Mouse (Mus musculus): ENCODE measurements around the gene Krtcap3.

The Krtcap3 gene

GRCm38 (mm10) chr5:31252795-31253545 is 1.5 kb downstream of the Krtcap3 start:
- no peak for DNase-seq (ENCODE audit: low spot score in 2 of 2)

- DNase-seq (ENCODE audit: low spot score in 2 of 2) = no peak
Observed at GRCm38 (mm10) chr5:31253806-31254205, 2.3 kb downstream of the Krtcap3 start.

DNA sequence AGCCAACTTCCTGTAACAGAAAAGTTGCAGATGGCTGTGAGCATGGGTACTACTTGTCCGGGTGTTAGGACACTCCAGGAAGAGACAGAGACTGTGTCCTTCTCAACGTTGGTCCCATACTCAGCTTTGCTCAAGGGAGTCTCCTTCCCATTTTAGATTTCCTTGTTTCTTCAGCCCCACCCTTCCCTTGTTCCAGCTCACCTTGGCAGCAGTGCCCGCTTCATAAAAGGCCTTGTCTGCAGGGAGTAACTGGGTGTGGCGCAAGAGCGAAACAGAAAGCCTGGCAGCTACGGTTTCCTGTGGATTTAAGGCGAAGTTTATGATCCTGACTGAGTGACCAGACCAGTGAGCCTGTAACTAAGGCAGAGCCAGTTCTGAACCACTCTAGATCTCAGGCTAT is 3.0 kb downstream of the Krtcap3 start:
- DNase-seq (ENCODE audit: low spot score in 2 of 2) = peak; percentile 37 to 73

GRCm38 (mm10) chr5:31254901-31255300 is 3.4 kb downstream of the Krtcap3 start:
- DNase-seq (ENCODE audit: low spot score in 2 of 2) = no peak

- DNase-seq (ENCODE audit: low spot score in 2 of 2) = no peak
Observed at GRCm38 (mm10) chr5:31255381-31255780, 3.9 kb downstream of the Krtcap3 start.

DNA sequence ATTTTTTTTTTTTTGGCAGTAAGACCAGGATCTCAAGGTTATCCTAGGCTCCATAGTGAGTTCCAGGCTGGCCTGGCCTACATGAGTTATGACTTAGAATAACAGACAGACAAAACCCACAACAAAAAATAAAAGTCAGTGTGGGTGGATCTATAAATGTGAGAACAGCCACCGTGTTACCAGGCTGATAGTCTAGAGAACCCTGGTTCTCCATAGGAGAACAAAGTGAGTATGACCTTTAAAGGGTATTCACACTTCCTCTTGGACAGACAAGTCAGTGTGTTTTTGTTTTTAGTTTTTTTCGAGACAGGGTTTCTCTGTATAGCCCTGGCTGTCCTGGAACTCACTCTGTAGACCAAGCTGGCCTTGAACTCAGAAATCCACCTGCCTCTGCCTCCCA is 4.5 kb downstream of the Krtcap3 start:
- no peak for DNase-seq (ENCODE audit: low spot score in 2 of 2)

DNA sequence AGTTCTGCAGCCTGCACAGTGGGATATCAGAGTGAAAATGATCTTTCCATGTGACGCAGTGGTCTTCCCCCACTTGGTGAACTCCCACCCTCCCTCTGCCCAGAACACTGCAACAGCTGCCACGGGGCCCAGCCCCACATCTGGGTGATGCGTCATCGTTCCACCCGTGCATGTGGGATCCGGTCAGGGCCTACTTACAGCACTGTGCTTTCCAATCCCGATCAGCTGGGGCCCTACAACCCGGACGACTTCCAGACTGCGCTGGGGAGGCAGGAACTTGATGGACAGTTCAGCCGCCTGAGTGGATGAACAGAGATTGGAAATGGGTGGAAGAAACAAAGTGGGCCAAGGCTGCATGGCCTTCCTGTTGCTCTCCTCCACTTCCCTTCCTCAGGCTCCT is 6.1 kb downstream of the Krtcap3 start:
- no peak for DNase-seq (ENCODE audit: low spot score in 2 of 2)

DNA sequence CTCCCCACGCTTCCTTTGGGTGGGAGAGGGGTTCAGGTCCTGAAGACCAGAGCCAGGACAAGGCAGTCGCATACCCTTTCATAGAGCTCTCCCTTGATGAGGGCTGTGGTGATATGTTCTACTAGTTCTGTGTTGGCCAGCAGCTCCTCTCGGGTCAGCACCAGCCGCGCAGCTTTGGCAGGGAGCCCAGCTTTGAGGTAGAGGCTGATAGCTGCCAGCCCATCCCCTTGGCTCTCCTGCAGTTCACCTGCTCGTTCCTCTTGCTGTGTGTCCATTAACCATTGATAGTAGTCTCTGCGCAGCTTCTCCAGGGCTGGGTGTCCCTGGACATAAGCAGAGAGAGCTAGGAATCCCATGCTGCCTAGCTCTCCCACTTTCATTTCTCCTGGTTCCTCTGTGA is 14.6 kb downstream of the Krtcap3 start:
- no peak for DNase-seq (ENCODE audit: low spot score in 2 of 2)

DNA sequence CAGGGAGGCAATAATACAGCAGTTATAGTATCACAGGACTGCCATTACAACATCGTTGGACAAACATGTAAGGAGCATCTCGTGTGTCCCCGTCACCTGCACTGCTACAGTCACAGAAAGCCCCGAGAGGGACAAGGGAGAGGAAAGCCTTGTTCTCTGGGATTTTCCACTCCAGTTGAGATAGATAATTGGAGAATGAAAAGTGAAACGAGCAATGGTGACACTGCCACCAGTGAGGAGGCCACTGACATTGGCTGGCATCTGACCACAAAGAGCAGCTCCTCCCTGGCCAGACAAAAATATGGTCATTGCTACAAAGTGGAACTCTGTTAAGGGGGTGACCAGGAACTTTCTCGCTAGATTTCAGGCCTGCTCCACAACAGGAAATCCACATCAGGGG is 16.2 kb downstream of the Krtcap3 start:
- no peak for DNase-seq (ENCODE audit: low spot score in 2 of 2)

GRCm38 (mm10) chr5:31273018-31273417 is 21.5 kb downstream of the Krtcap3 start:
- no peak for DNase-seq (ENCODE audit: low spot score in 2 of 2)

GRCm38 (mm10) chr5:31279245-31279988 is 27.9 kb downstream of the Krtcap3 start:
- DNase-seq (ENCODE audit: low spot score in 2 of 2) = no peak

- DNase-seq (ENCODE audit: low spot score in 2 of 2) = no peak
Observed at GRCm38 (mm10) chr5:31288225-31288624, 36.7 kb downstream of the Krtcap3 start.

DNA sequence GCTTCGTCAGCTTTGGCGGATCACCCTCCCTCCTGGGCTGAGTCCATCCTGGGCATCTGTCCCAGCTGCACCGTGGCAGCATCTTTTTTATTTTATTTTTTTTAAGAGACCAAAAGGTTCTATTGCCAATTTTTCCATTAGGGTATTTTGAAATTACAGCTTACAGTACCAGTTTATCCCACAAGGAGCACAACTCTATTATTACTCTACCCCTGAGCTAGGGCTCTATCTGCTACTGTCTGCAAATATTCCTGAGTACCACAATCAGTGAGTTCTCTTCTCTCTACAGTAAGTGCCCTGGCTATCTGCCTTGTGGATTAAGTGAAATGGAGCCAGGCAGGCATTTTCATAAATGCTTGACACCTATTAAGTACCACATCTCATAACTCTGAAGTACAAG is 37.2 kb downstream of the Krtcap3 start:
- no peak for DNase-seq (ENCODE audit: low spot score in 2 of 2)

GRCm38 (mm10) chr5:31289626-31290230 is 38.2 kb downstream of the Krtcap3 start:
- no peak for DNase-seq (ENCODE audit: low spot score in 2 of 2)

DNA sequence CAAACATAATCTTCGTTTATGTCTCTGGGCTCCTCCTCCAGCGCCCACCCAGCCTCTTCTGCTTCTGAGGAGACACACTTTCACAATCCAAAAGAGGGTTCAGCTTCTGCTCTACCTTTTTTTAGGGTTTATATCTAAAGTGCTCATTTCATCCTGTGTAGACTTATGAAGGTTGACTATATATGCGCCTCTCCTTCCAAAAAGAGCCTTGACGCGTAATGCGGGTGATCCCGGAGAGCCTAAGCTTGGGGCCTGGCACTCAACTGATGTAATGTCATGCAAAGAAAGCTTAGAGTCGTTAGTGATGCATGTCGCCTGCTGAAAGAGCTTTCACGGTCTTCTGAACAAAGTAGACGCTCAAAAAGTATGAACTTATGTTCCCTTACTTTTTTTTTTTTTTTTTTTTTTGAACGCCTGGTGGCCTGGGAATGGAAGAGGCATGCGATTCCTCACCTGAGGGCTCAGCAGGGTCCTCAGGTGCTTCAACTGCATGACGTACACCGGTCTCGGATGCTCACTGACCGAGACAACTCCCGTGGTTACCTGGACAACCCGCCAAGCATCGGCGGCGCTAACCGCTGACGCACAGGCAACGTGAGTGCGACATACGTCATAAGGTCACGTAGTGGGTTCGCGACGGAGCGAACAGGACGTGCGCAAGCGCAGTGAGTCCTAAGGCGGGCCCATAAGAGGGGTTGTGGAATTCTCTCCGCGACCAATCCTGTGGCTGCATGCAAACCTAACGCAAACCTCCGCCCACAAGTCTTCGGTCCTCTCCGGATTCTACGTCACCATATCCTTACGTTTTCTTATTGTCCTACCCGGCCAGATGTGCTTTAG is 39.2 kb downstream of the Krtcap3 start, which contains the start of gene Ift172:
Ift172 (minus strand) TSS at position 596 of the 840 bp plus-strand sequence.
- DNase-seq (ENCODE audit: low spot score in 2 of 2) = peak; percentile 85 to 93

GRCm38 (mm10) chr5:31291361-31291688 is 39.8 kb downstream of the Krtcap3 start:
- no peak for DNase-seq (ENCODE audit: low spot score in 2 of 2)

DNA sequence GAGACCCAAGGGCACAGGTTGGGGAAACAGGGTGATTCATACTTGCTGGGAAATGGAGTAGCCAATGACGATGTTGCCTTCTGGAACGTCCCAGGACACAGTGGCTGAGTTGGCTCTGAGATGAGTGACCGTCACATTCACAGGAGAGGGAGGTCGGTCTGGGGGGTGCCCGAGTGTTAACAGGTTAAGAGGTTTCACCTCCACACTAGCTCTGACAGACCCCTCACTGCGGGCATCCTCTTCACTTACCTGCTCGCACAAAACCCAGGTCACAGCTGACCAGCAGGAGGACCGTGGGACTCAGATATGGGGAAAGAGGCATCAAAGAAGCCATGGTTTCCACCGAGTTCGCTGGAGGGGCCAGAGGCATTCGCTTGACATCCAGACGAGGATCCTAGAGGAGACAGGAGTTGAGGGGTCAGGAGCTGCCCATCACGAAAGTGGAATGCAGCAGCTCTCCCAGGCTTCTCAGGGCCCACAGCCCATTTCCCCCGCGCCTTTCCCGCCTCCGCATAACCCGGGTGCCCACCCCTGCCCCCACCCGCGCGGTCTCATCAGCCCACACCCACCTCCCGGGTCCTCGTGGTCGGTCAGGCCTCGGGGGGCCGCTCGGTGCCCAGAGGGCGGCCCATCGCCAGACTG is 43.6 kb downstream of the Krtcap3 start:
- no peak for DNase-seq (ENCODE audit: low spot score in 2 of 2)

DNA sequence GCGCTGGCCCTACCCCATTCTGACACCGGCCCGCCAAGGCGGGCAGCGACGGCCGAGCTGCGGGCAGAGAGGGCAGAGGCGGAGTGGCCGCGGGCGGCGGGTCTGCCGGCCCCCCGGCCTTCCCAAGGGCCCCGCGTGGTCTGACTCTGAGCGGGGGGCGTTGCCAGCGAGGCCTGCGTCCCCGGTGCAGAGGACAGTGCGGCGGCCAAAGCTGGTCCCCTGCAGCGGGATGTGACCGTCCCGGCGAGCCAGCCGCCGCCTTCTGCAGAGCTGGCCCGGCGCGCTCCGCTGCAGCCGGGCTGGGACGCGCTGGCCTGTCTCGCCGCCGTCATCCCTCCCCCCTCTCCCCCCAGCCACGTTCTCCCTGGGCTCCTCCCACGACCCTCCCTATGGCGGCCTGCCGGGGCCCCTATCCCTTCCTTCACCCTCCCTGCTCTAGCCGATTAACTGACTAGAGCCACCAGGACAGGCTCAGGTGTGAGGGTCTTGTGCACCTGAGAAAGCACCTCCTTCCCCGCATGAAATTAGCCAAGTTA is 44.2 kb downstream of the Krtcap3 start, which contains the start of gene Fndc4:
Fndc4 (minus strand) TSS at position 475 of the 536 bp plus-strand sequence.
- peak in 1 of 2 experiments; percentile 19 for DNase-seq (ENCODE audit: low spot score in 2 of 2)

- no peak for DNase-seq (ENCODE audit: low spot score in 2 of 2)
Observed at GRCm38 (mm10) chr5:31297047-31297757, 45.7 kb downstream of the Krtcap3 start, which contains the start of gene Gckr. TSS of gene Gckr (plus strand) at chr5:31297443.

DNA sequence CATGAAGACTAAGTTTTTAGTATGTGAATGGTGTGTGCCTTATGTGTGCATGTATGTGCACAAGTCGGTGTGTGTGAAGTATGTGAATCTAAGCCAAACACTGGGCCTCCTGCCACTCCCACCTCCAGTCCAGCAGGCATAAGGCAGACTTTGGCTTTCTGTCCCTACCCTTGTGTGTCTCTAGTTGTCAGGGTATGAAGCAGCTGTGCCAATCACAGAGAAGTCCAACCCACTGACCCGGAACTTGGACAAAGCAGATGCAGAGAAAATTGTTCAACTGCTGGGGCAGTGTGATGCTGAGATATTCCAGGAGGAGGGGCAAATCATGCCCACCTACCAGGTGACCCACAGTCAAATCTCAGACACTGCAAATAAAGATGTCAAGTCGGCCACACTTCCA is 46.5 kb downstream of the Krtcap3 start:
- DNase-seq (ENCODE audit: low spot score in 2 of 2) = no peak

Measured in urinary bladder, adult 18-20 months (tissue).